Mouse (Mus musculus) leukemia stem cell, adult 10-12 weeks (primary cell): Measurements from ENCODE around the gene Olfr1366. TPM values are rescaled to one million over a fixed set of nuclear protein-coding genes. Genes with fewer than 3 reads are reported as not detected.

Experiments
- polyA plus RNA-seq: library from polyadenylated mRNA; stranded (reverse); fragments of >175 nt; gene quantifications from 2 replicates; pipeline ENCODE4 v1.2.3, GENCODE M21; 2012; ENCODE audit warnings: low replicate concordance

Olfr1366 gene
- polyA plus RNA-seq = not detected in 2 replicates

GRCm38 (mm10) chr13:21542708-21543107, at the start of gene Olfr1366:
TSS of gene Olfr1366 (minus strand) at chr13:21542808.

GRCm38 (mm10) chr13:21581659-21582058, 39.1 kb upstream of the Olfr1366 start, which contains the start of gene Olfr1364:
TSS of gene Olfr1364 (minus strand) at chr13:21581759.

GRCm38 (mm10) chr13:21559793-21560192, 17.2 kb upstream of the Olfr1366 start, which contains the start of gene Olfr1535:
TSS of gene Olfr1535 (minus strand) at chr13:21559893.

GRCm38 (mm10) chr13:21530781-21531201, 11.8 kb downstream of the Olfr1366 start, which contains the start of gene Zkscan8:
TSS of gene Zkscan8 (minus strand) at chr13:21531120.

GRCm38 (mm10) chr13:21501182-21501581, 41.4 kb downstream of the Olfr1366 start, which contains the start of gene Gm11273:
TSS of gene Gm11273 (minus strand) at chr13:21501418.

DNA sequence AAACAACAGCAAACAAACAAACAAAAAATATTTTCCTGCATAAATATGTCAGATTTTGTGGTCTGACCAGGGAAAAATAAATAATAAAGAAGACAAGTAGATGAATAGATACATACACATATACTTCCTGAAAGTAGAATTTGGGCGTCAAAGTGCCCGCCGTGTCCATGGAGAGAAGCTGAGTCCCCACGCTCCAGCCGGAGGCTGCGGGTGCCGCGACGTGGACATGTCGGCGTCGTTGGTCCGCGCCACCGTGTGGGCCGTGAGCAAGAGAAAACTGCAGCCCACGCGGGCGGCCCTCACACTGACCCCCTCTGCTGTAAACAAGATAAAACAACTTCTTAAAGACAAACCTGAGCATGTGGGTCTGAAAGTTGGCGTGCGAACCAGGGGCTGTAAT, 47.5 kb downstream of the Olfr1366 start, which contains the start of gene AK157302:
Gene AK157302 (plus strand): TSS at position 144 of the 400 bp plus-strand sequence.

Other genes with a start within 250 kb of the Olfr1366 start
- gene Gpx6, start 230.7 kb downstream of the Olfr1366 start, polyA plus RNA-seq = not detected in 2 replicates
- gene Olfr1367, start 195.9 kb downstream of the Olfr1366 start, polyA plus RNA-seq = not detected in 2 replicates
- 1.4 and 1.5 TPM in 2 replicates for gene Zscan12, start 180.0 kb downstream of the Olfr1366 start, polyA plus RNA-seq
- 4.3 and 6.0 TPM in 2 replicates for gene Zkscan3, start 140.1 kb downstream of the Olfr1366 start, polyA plus RNA-seq
- gene Pgbd1, start 101.8 kb downstream of the Olfr1366 start, polyA plus RNA-seq = 0.08 and 0.80 TPM in 2 replicates
- 2.7 and 3.7 TPM in 2 replicates for gene Zscan26, start 89.1 kb downstream of the Olfr1366 start, polyA plus RNA-seq
- gene Nkapl, start 74.3 kb downstream of the Olfr1366 start, polyA plus RNA-seq = 4.1 and 6.4 TPM in 2 replicates
- gene Zkscan4, start 63.9 kb downstream of the Olfr1366 start, polyA plus RNA-seq = not detected in 2 replicates
- not detected in 2 replicates for gene Gm10065, start 63.4 kb downstream of the Olfr1366 start, polyA plus RNA-seq
- not detected in 2 replicates for gene AK157302, start 47.6 kb downstream of the Olfr1366 start, polyA plus RNA-seq
- gene Gm11273, start 41.4 kb downstream of the Olfr1366 start, polyA plus RNA-seq = 8.3 and 12.1 TPM in 2 replicates
- gene Zkscan8, start 11.7 kb downstream of the Olfr1366 start, polyA plus RNA-seq = 0.74 and 1.9 TPM in 2 replicates
- gene Olfr1535, start 17.1 kb upstream of the Olfr1366 start, polyA plus RNA-seq = not detected in 2 replicates
- not detected in 2 replicates for gene Olfr1364, start 39.0 kb upstream of the Olfr1366 start, polyA plus RNA-seq
- not detected in 2 replicates for gene Olfr1362, start 71.2 kb upstream of the Olfr1366 start, polyA plus RNA-seq
- gene Olfr11, start 99.7 kb upstream of the Olfr1366 start, polyA plus RNA-seq = not detected in 2 replicates
- not detected in 2 replicates for gene Olfr1361, start 120.6 kb upstream of the Olfr1366 start, polyA plus RNA-seq
- not detected in 2 replicates for gene Olfr1360, start 134.6 kb upstream of the Olfr1366 start, polyA plus RNA-seq
- not detected in 2 replicates for gene Olfr1359, start 155.3 kb upstream of the Olfr1366 start, polyA plus RNA-seq
- gene Hist1h2bl, start 173.3 kb upstream of the Olfr1366 start, polyA plus RNA-seq = 5.9 and 13.2 TPM in 2 replicates
- gene Hist1h2ai, start 173.6 kb upstream of the Olfr1366 start, polyA plus RNA-seq = 24.1 and 37.8 TPM in 2 replicates
- gene Hist1h3h, start 174.9 kb upstream of the Olfr1366 start, polyA plus RNA-seq = 93.1 and 144 TPM in 2 replicates
- 3.5 and 3.9 TPM in 2 replicates for gene Hist1h2bm, start 179.2 kb upstream of the Olfr1366 start, polyA plus RNA-seq
- gene Hist1h4j, start 192.3 kb upstream of the Olfr1366 start, polyA plus RNA-seq = 6.0 and 8.5 TPM in 2 replicates
- 44.9 and 90.4 TPM in 2 replicates for gene Hist1h4k, start 207.7 kb upstream of the Olfr1366 start, polyA plus RNA-seq
- 161 and 169 TPM in 2 replicates for gene Hist1h2ak, start 211.0 kb upstream of the Olfr1366 start, polyA plus RNA-seq
- gene Hist1h2bn, start 211.3 kb upstream of the Olfr1366 start, polyA plus RNA-seq = 5.3 and 11.0 TPM in 2 replicates
- gene Hist1h1b, start 237.8 kb upstream of the Olfr1366 start, polyA plus RNA-seq = 3.5 and 3.7 TPM in 2 replicates
- gene Hist1h3i, start 240.6 kb upstream of the Olfr1366 start, polyA plus RNA-seq = 8.4 and 51.9 TPM in 2 replicates
- 52.7 and 74.5 TPM in 2 replicates for gene Hist1h2an, start 244.4 kb upstream of the Olfr1366 start, polyA plus RNA-seq
- 3.2 and 6.2 TPM in 2 replicates for gene Hist1h2bp, start 244.7 kb upstream of the Olfr1366 start, polyA plus RNA-seq